Mouse (Mus musculus): Measurements from ENCODE around the gene Cecr2.

Cecr2 gene

DNA sequence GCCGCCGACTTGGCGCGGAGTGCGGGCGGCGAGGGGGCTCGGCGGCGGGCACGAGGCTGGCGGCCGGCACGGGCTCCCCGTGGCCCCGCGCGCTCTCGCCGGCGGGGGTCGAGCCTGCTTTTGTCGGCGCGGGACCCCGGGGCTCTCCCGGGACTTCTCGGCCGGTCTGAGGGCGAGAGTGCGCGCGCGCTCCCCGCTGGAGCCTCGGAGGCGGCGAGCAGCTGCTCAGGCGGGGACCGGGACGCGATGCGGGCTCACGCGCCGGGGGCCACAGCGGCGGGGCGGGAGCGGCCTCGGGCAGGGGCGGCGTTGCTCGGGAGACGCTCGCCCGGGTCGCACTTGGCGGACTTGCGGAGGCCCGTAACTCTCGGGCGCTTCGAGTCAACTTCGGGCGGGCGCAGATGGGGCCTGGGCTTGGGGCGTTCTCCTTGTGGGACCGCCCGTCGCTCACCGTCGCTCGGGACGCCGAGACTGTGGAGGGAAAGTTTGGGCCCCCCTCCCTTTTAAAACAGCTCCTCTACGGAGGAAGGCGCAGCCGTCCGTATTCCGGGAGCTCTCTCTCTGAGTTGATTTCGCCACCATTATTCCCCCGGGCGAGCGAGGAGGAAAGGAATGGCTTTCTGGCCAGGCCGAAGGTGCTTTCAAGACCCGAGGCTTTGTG, 722 bp downstream of the Cecr2 start:
- intact Hi-C loops (cut with DNase I), result loop anchor here (5.0 kb wide), 1 partner anchor 130 kb away; no protein-coding TSS in a partner anchor

DNA sequence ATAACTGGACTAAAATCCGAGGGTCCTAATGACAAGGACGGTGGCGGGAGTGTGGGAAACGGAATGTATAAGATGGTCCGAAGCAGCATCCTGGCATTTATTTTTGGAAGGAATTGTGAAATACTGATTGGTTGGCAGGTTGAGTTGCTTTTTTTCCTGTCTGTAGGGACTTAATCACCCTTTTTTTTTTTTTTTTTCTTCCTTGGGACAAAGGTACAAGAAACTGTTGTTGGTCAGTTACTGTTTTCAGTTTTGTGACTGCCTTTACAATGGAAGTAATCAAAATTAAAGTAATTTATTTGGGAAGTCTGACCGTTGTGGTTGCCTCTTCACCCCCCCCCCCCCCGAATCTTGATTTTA, 1.2 kb downstream of the Cecr2 start:
- intact Hi-C loops (cut with DNase I), result loop anchor here (5.0 kb wide), 1 partner anchor 130 kb away; no protein-coding TSS in a partner anchor

DNA sequence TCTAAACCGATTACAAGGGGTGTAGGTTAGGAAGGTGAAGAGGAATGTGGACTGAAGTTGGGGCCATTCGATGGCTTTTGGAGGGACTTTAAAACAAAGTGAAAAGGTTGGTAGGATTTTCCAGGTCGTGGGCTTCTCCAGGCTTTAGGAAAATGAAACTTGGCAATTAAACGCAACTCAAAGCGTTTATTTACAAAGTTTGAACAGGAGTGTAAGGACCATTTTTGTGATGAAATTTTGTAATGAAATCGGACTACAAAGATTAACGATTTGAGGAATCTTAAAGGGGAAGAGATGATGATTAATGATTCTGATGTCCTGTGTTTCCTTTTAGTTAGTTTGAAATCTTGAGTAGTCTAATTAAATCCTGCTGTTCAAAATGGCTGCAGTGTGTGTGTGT, 1.7 kb downstream of the Cecr2 start:
- intact Hi-C loops (cut with DNase I), result loop anchor here (5.0 kb wide), 1 partner anchor 131 kb away; no protein-coding TSS in a partner anchor

DNA sequence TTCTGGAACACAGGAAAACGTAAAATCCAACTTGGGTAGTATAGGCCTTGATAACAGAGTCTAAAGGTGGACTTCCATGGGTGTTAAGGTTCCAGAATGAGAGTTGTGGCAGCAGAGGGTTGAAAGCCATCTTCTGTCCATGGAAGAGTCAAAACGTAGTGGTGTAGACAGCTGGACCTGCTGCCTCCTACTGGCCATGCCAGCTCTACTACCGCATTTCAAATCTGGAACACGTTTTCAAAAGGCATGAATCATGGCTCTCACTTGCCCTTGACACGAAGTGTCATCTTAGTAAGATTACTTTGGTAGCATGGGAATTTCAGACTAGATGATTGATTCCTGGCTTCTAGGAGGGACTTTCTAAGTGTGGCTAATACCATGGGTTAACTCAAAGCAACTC, 8.0 kb downstream of the Cecr2 start:
- intact Hi-C loops (cut with DNase I), result no loop called here

DNA sequence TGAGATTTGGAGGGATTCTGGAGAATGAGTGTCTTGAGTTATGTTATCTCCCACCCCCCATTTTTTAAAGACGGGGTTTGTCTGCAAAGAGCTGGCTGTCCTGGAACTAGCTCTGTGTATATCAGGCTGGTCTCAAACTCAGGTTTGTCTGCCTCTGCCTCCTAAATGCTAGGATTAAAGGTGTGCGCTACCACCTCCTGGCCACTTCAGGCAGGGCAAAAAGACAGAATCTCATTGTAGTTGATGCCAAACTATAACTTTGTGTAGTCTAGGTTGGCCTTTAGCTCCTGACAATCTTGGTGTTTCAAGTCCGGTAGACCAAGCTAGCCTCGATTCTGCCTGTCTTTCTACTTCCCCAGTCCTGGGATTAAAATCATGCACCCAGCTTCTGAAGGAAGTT, 8.7 kb downstream of the Cecr2 start:
- intact Hi-C loops (cut with DNase I), result loop anchor here (5.0 kb wide), 1 partner anchor 73 kb away; no protein-coding TSS in a partner anchor

DNA sequence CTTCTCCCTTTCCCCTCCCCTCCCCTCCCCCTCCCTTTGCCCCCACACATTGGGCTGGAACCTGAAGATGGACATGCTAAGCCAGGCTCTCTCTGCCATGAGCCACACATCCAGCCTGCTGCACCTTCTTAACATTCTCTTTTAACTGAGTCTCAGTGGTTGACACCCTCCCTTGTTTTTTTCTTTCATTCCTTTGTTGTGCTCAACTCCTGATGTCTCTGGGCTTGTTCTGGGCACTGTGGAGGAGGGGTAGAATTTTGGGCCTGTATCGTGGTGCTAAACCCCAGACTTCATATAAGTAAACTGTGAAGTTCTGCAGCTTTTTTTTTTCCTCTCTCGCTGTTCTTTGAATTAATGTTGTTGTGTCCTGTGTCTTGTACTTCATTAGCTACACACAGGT, 9.8 kb downstream of the Cecr2 start:
- intact Hi-C loops (cut with DNase I), result loop anchor here (5.0 kb wide), 1 partner anchor 74 kb away; no protein-coding TSS in a partner anchor

DNA sequence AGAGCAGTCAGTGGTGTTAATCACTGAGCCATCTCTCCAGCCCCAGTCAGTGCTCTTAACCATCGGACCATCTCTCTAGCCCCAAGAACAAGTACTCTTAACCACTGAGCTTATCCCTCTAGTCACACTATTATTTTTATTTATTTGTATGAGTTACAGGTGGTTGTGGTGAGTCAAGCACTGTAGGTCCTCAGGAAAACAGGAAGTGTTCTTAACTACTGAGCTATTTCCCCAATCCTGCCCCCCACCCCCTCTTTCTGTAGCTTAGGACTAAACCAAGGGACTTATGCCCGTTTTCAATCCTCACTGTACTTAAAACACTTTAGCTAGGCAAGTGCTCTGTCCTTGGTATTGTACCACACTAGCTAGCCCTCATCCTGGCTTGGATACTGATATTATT, 17.2 kb downstream of the Cecr2 start:
- intact Hi-C loops (cut with DNase I), result no loop called here

DNA sequence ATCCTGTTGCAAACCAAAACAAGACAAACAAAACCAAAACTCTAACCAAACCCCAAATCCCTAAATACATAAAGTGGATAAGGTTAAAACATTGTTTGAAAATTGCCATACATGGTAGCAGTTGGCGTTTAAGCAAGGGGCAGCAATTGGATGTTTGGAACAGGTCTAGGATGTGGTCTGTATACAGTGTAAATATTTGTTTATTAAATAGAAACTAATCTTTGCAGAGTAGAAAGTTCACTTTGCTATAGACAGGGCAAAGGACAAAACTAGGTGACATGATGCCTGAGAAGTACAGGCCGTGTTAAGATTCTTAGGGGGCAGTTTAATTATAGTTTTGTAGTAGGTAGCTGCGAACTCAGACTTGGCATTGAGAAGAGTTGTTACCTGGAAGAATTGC, 18.6 kb downstream of the Cecr2 start:
- intact Hi-C loops (cut with DNase I), result no loop called here

DNA sequence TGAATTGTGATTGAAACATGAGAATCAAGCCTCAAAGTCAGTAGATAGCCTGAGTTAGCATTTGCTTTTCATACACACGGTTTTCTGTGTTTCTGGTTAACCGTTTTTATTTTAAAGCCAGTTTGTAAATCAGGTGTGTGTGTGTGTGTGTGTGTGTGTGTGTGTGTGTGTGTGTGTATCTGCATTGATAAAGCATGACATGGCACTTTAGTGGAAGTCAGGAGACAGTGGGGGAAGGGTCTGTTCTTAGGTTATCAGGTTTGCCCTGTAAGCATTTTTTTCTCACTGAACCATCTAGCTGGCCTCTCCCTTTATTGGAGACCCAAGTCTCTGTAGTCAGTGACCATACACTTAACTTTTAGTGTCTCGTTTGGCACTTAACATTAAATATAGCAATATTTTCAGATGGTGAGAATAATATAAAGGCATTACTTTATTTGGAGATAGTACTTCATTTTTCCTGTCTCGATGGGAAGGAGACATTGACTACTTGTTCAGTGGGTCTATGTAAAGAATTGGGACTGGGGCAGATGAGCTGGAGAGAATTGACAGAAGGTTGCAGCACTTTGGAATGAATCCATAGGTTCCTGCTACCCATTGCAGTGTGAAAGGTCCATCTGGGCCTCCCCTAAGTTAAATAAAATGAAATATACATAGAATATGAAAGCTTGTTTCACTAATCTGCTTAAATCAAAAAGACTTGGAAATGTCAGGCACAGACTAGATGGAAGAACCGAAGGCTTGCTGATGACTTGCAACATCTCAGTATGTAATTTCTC, 20.9 kb downstream of the Cecr2 start:
- intact Hi-C loops (cut with DNase I), result no loop called here

DNA sequence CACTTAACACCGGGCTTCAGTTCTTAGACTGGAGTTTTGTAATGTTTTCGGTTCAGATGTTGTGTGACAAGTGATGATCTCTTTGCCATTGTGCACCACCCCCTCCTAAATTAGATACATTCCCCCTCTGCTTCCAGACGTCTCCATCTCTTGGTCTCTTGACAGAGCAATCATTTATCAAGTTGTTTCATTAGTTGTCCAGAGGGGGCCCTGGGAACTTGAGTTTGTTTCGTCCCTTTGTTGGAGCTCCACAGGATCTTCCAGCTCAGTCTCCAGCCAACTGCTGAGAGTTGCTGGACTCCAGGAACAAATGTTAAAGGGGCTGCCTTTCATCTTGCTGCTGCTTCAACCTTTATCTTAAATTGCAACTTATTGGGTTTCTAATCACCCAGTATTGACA, 34.1 kb downstream of the Cecr2 start:
- intact Hi-C loops (cut with DNase I), result no loop called here

DNA sequence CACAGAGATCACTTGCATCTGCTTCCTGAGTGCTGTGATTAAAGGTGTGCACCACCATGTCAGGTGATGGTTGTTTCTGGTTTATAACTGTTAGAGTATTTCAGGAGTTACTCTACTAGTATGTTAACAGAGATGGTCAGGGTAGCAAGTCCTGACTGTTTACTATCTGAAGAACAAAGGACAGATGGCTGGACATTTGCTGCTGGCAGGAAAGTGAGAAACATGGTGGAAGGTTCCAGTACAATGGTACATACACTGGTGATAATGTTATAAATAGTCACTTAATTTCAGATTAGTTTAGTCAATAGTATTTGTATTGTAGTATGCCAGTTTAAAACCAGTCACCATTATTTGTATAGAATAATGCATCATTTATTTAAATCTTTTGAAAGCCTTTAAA, 38.2 kb downstream of the Cecr2 start:
- intact Hi-C loops (cut with DNase I), result no loop called here

DNA sequence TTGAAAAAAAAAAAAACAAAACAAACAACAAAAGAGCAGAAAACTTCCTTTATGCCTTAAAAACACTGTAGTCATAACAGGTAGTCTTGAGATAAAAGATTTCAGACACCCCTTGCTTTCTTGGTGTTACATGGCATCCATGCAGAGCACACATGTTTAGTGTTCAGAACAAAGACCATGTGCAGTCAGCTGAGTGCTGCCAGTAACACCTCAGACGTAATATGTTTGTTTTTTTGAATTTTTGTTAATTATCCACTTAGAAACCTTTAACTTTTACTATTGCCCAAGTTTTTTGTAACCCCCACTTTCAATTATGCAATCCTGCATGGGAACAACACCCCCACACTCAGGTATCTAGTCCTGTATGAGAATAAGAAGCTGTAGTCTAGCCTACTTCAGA, 42.6 kb downstream of the Cecr2 start:
- intact Hi-C loops (cut with DNase I), result no loop called here

DNA sequence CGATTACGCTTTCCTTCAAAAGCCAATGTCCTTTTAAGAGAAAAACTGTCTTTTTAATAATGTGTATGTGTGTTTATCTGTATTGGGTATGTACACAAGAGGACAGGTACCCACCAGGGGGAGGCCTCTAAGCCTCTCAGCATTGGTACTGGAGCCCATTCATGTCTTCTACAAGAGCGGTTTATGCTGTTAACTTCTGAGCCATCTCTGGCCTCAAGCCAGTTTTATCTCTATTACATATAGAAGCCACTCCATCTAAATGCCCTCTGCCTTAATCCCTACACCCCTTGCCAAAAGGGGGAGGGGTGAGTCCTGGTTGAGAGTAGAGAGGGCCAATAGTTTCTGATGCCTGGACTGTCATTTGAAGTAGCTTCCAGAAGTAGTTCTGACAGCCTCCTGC, 48.6 kb downstream of the Cecr2 start:
- intact Hi-C loops (cut with DNase I), result no loop called here

DNA sequence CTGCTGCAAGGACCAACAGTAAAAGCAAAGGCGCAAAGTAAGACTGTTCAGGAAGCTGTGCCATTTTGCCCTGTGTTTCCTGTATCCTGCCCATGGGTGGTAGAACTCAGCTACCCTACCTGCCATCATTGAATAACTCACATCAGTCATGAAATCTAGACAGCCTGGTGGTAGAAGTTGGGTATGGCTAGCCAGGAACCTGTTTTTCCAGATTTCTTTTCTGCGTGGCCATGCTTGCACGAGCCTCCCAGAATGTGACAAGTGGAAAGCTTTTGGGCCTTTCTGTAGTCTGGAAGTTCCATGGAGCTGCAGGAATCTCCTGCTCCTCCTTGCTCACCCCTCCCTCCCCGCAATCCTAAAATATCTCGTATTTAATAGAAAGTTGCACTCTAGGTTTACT, 49.1 kb downstream of the Cecr2 start:
- intact Hi-C loops (cut with DNase I), result no loop called here

DNA sequence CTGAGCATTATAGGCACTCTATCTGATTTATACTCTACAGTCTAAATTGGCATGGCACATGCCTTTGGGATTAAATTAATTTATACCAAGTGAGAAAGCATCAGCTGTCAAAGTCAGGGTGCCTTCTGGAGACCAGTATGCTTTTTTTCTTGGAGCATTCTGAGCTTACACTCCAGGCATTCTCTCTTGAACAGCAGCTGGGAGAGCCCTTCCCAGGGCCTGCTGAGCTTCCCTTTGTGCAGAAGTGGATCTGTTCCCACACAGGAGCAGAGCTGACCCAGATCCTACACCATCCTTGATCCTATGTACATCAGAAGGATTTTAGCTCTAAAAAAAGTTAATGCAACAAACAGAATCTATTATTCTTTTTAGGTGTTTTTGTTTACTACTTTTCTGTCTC, 49.7 kb downstream of the Cecr2 start:
- intact Hi-C loops (cut with DNase I), result no loop called here

DNA sequence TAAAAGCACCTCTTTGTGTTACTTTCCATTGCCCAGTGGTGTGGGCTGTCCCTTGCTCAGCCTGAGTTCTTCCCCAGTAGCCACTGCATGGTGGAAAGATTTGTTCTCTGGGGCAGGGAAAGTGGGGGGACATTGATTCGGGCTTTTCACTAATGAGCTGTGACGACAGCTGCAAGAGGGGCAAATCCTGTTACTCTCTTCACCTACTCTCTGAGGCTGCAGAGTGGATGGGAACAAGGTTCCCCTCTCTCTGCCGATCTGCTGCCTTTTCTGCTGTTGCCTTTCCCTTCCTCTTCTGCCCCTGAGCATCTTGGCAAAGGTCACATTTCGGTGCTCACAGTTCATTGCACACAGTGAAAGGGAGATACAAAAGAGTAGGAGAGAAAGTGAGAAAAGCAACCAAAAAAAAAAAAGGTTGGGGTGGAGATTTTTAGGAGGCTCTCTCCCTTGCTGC, 50.4 kb downstream of the Cecr2 start:
- intact Hi-C loops (cut with DNase I), result no loop called here

DNA sequence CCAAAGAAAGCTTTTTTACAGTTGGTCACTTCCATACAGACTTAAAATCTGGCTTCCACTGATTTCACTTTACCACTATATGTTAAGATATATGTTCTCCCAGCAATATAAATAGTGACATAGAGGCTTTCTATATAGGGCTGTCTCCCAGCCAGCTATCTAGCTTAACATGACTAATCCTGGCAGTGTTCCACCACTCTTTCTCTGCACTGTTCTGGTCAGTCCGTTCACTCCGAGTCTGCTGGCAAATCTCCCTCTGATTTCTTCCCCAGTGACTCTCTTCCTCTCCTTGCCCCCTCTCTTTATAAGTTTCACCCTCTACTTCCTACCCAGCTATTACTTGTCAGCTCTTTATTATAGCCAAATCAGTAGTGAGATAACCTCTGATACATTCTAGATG, 59.8 kb downstream of the Cecr2 start:
- intact Hi-C loops (cut with DNase I), result no loop called here

DNA sequence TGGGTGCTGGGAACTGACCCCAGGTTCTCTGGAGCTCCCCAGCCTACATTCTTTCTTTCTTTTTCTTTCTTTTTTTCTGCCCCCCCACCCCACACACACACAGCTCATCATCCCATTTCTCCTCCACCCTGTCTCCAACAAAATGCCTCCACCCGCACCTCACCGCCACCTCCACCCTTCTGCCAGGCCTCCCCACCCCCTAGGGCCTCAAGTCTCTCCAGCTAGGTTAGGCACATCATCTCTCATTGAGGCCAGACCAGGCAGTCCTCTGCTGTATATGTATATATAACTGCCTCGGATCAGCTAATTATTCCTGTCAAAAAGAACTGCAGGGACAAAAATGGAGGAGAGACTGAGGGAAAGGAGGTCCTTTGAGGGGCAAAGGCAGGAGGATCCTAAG, 69.8 kb downstream of the Cecr2 start:
- intact Hi-C loops (cut with DNase I), result loop anchor here (2.0 to 5.0 kb wide), 2 partner anchors 139 to 197 kb away; no protein-coding TSS in a partner anchor

DNA sequence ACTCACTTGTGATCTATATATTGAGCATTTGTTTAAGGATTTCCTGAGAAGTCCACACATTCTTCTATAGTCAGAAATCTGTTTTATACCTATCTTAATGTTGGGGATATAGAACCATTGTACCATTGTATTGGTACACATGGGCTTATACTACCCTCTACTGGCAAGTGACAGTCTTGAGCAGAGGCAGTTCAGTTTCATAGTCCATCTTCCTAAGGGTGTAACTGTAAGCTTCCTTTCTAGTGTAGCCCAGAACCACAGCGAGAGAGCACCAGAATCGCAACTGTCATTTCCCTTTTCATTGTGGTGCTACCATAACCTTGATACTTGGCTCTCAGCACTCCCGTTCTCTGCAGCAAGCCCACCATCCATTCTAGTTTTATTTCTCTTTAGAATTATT, 70.4 kb downstream of the Cecr2 start:
- intact Hi-C loops (cut with DNase I), result loop anchor here (2.0 to 5.0 kb wide), 2 partner anchors 139 to 198 kb away; no protein-coding TSS in a partner anchor

DNA sequence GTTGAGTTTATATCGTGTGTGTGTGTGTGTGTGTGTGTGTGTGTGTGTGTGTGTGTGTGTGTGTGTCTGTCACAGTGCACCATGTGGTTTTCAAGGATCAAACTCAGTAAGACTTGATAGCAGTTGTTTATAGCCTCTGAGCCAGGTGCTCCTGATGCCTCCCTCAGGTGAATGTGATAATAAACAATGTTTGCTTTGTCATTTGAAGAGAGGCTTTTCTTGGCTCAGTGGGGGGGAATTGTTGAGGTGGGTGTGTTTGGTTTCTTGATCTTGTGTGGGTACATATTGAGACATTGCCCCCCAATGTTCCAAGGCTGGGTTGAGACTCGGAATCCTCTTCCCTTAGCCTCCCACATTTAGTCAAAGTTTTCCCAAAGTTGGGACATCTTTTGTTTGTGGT, 77.0 kb downstream of the Cecr2 start:
- intact Hi-C loops (cut with DNase I), result no loop called here

DNA sequence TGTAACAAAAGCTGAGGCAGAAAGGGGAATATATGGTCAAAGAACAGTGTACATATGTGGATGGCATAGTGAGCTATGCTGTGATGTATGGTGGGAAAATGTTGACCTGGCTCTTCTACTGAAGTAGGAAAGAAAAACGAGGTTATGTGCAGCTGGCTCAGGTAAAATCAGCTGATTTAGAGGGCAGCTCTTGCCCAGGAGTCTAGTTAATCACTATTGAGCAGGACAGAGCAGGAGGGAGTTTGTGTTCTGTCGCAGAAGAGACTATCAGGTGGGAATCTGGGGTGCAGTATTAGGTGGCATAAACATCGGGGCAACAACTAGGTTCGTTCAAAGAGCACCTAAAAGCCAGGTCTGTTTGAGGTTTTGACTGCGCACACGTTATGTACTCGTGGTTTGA, 78.1 kb downstream of the Cecr2 start:
- intact Hi-C loops (cut with DNase I), result no loop called here

DNA sequence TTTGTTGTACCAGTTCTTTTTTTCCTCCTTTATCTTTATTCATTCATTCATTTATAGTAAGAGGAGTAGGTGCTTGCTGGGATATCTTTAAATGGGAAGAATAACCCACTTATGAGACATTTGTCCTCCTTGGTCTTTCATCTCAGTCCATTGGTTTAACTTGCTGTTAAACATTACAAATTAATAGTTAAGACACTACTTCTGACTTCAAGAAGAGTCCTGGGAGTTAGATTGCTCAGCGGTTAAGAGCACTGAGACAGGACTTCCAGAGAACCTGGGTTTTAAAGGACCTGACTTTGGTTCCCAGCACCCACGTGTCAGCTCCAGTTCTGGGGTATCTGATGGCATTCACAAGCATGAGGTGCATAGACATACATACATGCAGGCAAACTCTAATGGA, 80.2 kb downstream of the Cecr2 start:
- intact Hi-C loops (cut with DNase I), result no loop called here

DNA sequence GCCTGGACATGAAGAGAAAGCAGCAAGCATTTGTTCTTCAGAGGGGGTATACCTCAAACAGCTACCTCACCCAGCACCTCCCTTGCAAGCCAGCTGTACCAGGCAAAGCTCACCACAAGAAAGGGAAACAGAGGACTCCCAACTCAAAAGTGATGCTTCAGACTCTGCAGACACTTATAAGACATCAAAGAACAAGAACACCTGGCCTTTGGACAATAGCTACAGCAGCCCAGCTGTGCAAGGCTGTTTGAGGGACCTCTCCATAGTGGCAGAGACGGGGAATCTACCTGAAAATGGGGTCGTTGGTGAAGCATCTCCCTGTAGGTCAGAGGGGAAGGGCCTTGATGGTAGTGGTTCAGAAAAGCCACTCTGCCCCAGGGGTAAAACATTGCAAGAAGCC, 95.0 kb downstream of the Cecr2 start:
- intact Hi-C loops (cut with DNase I), result no loop called here
